Mouse (Mus musculus) midbrain, embryonic 13.5 days (tissue): ENCODE data around the gene Arhgap22. TPM values are rescaled to one million over a fixed set of nuclear protein-coding genes. Genes with fewer than 3 reads are reported as not detected.

Experiments used
- ATAC-seq: fragments of 200-750 bp; cut with Nextera tagmentation; 2 replicates; pipeline ENCODE4 v1.8.0; 2017; ENCODE audit warnings: mild to moderate bottlenecking, moderate TSS enrichment, moderate library complexity
- H3K27ac ChIP-seq: fragments of 300-500 bp; sonication (generic); 2 replicates; pipeline ENCODE4 v1.5.1; 2015; ENCODE audit warnings: inconsistent platforms, mild to moderate bottlenecking, moderate library complexity
- H3K27me3 ChIP-seq: fragments of 300-500 bp; sonication (generic); 2 replicates; pipeline ENCODE4 v1.6.1; 2015; ENCODE audit warnings: mild to moderate bottlenecking, inconsistent platforms
- H3K36me3 ChIP-seq: fragments of 300-500 bp; sonication (generic); 2 replicates; pipeline ENCODE4 v1.6.1; 2015; ENCODE audit warnings: mild to moderate bottlenecking, inconsistent platforms
- H3K4me1 ChIP-seq: fragments of 300-500 bp; sonication (generic); replicated peaks from 2 replicates; pipeline ENCODE4 v1.6.1; 2015; ENCODE audit warnings: inconsistent platforms
- H3K4me2 ChIP-seq: fragments of 300-500 bp; sonication (generic); replicated peaks from 2 replicates; pipeline ENCODE4 v1.6.1; 2015; ENCODE audit warnings: moderate library complexity, mild to moderate bottlenecking, inconsistent platforms
- H3K4me3 ChIP-seq: fragments of 300-500 bp; sonication (generic); replicated peaks from 2 replicates; pipeline ENCODE4 v1.5.1; 2015; ENCODE audit warnings: mild to moderate bottlenecking, inconsistent platforms
- H3K9ac ChIP-seq: fragments of 300-500 bp; sonication (generic); replicated peaks from 2 replicates; pipeline ENCODE4 v1.6.1; 2015; ENCODE audit warnings: mild to moderate bottlenecking, inconsistent platforms
- H3K9me3 ChIP-seq: fragments of 300-500 bp; sonication (generic); 2 replicates; pipeline ENCODE4 v1.6.1; 2016; ENCODE audit warnings: mild to moderate bottlenecking, inconsistent platforms
- WGBS: fragments of 180-500 bp; shearing (Covaris S2); methylation state at CpG from one replicate; pipeline ENCODE4 v1.1.7; 2015; 5-methylcytosine and 5-hydroxymethylcytosine counted together
- polyA plus RNA-seq: library from polyadenylated mRNA; unstranded; fragments of >200 nt; fragmentation: Nextera tagmentation; extraction: Ambion mirVana; gene quantifications from 2 replicates; pipeline ENCODE4 v1.2.1, GENCODE M21; 2015

The Arhgap22 gene
- polyA plus RNA-seq, 1 experiment from 2014 or later, result 0.44 TPM

- no peak overlapping the region for H3K4me2 ChIP-seq
- no peaks in the 10 kb centered on the region for H3K4me1 ChIP-seq
- H3K27ac ChIP-seq, result no peak overlapping the region
- H3K9me3 ChIP-seq, result no peaks in the 10 kb centered on the region
- WGBS, result 90% methylated on average over 5 of the region's 5 CpGs
- no peak overlapping the region for H3K9ac ChIP-seq
- peaks cover 9% of the 10 kb centered on the region for H3K36me3 ChIP-seq
- no peak overlapping the region for H3K4me3 ChIP-seq
- H3K27me3 ChIP-seq, result no peaks in the 10 kb centered on the region
- ATAC-seq, result no peak
Observed at GRCm38 (mm10) chr14:33398065-33398860, 184.4 kb downstream of the Arhgap22 start.

GRCm38 (mm10) chr14:33400019-33400418 is 186.2 kb downstream of the Arhgap22 start:
- no peaks in the 10 kb centered on the region for H3K27me3 ChIP-seq
- H3K27ac ChIP-seq, result no peak overlapping the region
- H3K9me3 ChIP-seq, result no peaks in the 10 kb centered on the region
- WGBS, result 82% methylated on average over 3 of the region's 3 CpGs
- peaks cover 9% of the 10 kb centered on the region for H3K36me3 ChIP-seq
- no peak overlapping the region for H3K4me3 ChIP-seq
- no peak overlapping the region for H3K9ac ChIP-seq
- no peak overlapping the region for H3K4me2 ChIP-seq
- ATAC-seq, result no peak
- no peaks in the 10 kb centered on the region for H3K4me1 ChIP-seq

GRCm38 (mm10) chr14:33402331-33402730 is 188.5 kb downstream of the Arhgap22 start:
- no peaks in the 10 kb centered on the region for H3K4me1 ChIP-seq
- H3K4me2 ChIP-seq, result no peak overlapping the region
- ATAC-seq, result no peak
- WGBS, result 98% methylated on average over 1 of the region's 1 CpGs
- no peak overlapping the region for H3K4me3 ChIP-seq
- H3K9ac ChIP-seq, result no peak overlapping the region
- peaks cover 13% of the 10 kb centered on the region for H3K36me3 ChIP-seq
- no peaks in the 10 kb centered on the region for H3K9me3 ChIP-seq
- H3K27ac ChIP-seq, result no peak overlapping the region
- H3K27me3 ChIP-seq, result no peaks in the 10 kb centered on the region

- Histone ChIP-seq H3K27me3 (no peaks in the 10 kb centered on the region), H3K4me1 (no peaks in the 10 kb centered on the region), H3K36me3 (no peaks in the 10 kb centered on the region), H3K4me2 (no peak overlapping the region), H3K27ac (no peak overlapping the region), H3K9me3 (no peaks in the 10 kb centered on the region), H3K9ac (no peak overlapping the region), H3K4me3 (no peak overlapping the region)
- ATAC-seq, result no peak
- 100% methylated on average over 1 of the region's 1 CpGs for WGBS
Observed at GRCm38 (mm10) chr14:33415746-33416145, 201.9 kb downstream of the Arhgap22 start.

- Histone ChIP-seq H3K9me3 (no peaks in the 10 kb centered on the region), H3K27me3 (no peaks in the 10 kb centered on the region), H3K4me1 (no peaks in the 10 kb centered on the region), H3K4me2 (no peak overlapping the region), H3K27ac (no peak overlapping the region), H3K4me3 (no peak overlapping the region), H3K9ac (no peak overlapping the region), H3K36me3 (no peaks in the 10 kb centered on the region)
- no peak for ATAC-seq
- 89% methylated on average over 3 of the region's 3 CpGs for WGBS
Observed at GRCm38 (mm10) chr14:33418311-33418909, 204.6 kb downstream of the Arhgap22 start.

Other genes starting within 250 kb of the Arhgap22 start
- gene Lrrc18, start 222.6 kb upstream of the Arhgap22 start, polyA plus RNA-seq, result 0.35 and 0.43 TPM in 2 replicates
- 0.05 and 0.09 TPM in 2 replicates for gene Wdfy4, start 28.5 kb upstream of the Arhgap22 start, polyA plus RNA-seq
- 36.9 and 37.6 TPM in 2 replicates for gene Mapk8, start 233.1 kb downstream of the Arhgap22 start, polyA plus RNA-seq